Mouse (Mus musculus): Measurements from ENCODE around the gene Gne.
"Not testable (repeated sequence)": the region's sequence is repeated elsewhere in the genome, so short reads cannot be mapped to it uniquely, and the experiment has no call there.

DNA sequence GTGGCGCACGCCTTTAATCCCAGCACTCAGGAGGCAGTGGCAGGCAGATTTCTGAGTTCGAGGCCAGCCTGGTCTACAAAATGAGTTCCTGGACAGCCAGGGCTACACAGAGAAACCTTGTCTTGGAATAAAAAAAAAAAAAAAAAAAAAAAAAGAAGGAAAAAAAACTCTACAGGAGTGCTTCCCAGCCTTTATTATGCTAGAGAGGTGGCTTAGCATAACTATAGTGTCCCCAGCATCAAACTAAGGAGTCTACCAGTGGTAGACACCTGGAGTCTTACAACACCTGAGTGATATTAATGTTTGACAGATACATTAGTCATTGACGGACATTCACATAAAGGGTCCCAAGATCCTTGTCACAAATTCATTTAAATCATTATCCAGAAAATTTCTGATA, 40.8 kb downstream of the Gne start:
- not testable (repeated sequence) for TF ChIP-seq CTCF (IDR thresholded peaks at IDR 0.05; ENCODE audit: low read depth, low read length); POLR2A (IDR thresholded peaks at IDR 0.05; ENCODE audit: borderline replicate concordance, low read depth, low read length)
